Mouse (Mus musculus) spleen, postnatal 14 days (tissue): Measurements from ENCODE around the gene 1700042G07Rik.

Experiments
- DNase-seq, 2 experiments: peaks; one replicate each; pipeline ENCODE4 v3.0.0; 2021 to 2022; ENCODE audit warnings: low spot score in 2 of 2

Gene 1700042G07Rik

GRCm38 (mm10) chr4:116173072-116173471 lies at the start of gene 1700042G07Rik, which contains the start of gene Gm49337:
1700042G07Rik (plus strand) TSS chr4:116173372.
Gm49337 (plus strand) TSS chr4:116173384.
- DNase-seq: no peak

- peak; percentile 58 to 70 for DNase-seq
These were observed 49.3 kb upstream of the 1700042G07Rik start, which contains the start of the genes Rad54l and Pomgnt1 for GRCm38 (mm10) chr4:116123602-116124519. Rad54l (minus strand) TSS chr4:116123690. Pomgnt1 (plus strand) TSS chr4:116123840.

- no peak for DNase-seq
These were observed 47.3 kb upstream of the 1700042G07Rik start for GRCm38 (mm10) chr4:116125803-116126386.

GRCm38 (mm10) chr4:116127956-116128355 lies 45.2 kb upstream of the 1700042G07Rik start:
- no peak for DNase-seq

GRCm38 (mm10) chr4:116133126-116133525 lies 40.0 kb upstream of the 1700042G07Rik start:
- DNase-seq: no peak

- DNase-seq: no peak
These were observed 38.2 kb upstream of the 1700042G07Rik start for GRCm38 (mm10) chr4:116134990-116135389.

- DNase-seq: no peak
These were observed 35.7 kb upstream of the 1700042G07Rik start for GRCm38 (mm10) chr4:116137421-116137996.

GRCm38 (mm10) chr4:116140801-116141574 lies 32.2 kb upstream of the 1700042G07Rik start:
- no peak for DNase-seq

- DNase-seq: no peak
These were observed 31.4 kb upstream of the 1700042G07Rik start for GRCm38 (mm10) chr4:116141736-116142135.

- no peak for DNase-seq
These were observed 30.9 kb upstream of the 1700042G07Rik start for GRCm38 (mm10) chr4:116142269-116142668.

- no peak for DNase-seq
These were observed 29.8 kb upstream of the 1700042G07Rik start for GRCm38 (mm10) chr4:116143317-116143811.

- peak in 1 of 2 experiments; percentile 33 for DNase-seq
These were observed 29.1 kb upstream of the 1700042G07Rik start for GRCm38 (mm10) chr4:116143891-116144717.

- DNase-seq: no peak
These were observed 23.4 kb upstream of the 1700042G07Rik start for GRCm38 (mm10) chr4:116149812-116150155.

GRCm38 (mm10) chr4:116150156-116150861 lies 22.9 kb upstream of the 1700042G07Rik start:
- peak; percentile 41 to 62 for DNase-seq

GRCm38 (mm10) chr4:116150862-116151221 lies 22.3 kb upstream of the 1700042G07Rik start:
- DNase-seq: no peak

- no peak for DNase-seq
These were observed 21.9 kb upstream of the 1700042G07Rik start, which contains the start of gene Lurap1 for GRCm38 (mm10) chr4:116151238-116151637. Lurap1 (minus strand) TSS chr4:116151338.

- no peak for DNase-seq
These were observed 20.5 kb upstream of the 1700042G07Rik start for GRCm38 (mm10) chr4:116152702-116153101.

GRCm38 (mm10) chr4:116157882-116158281 lies 15.3 kb upstream of the 1700042G07Rik start:
- no peak for DNase-seq

- DNase-seq: no peak
These were observed 13.3 kb upstream of the 1700042G07Rik start for GRCm38 (mm10) chr4:116159912-116160311.

GRCm38 (mm10) chr4:116160769-116161168 lies 12.4 kb upstream of the 1700042G07Rik start:
- no peak for DNase-seq
